Mouse (Mus musculus): Measurements from ENCODE around the gene Rexo1.

GRCm38 (mm10) chr10:80503599-80504220 is 57.6 kb downstream of the Rexo1 start:
- TF ChIP-seq CTCF (IDR thresholded peaks at IDR 0.05; ENCODE audit: low read depth, low read length) (no peak), GATA1 (IDR thresholded peaks at IDR 0.05; ENCODE audit: borderline replicate concordance, low read length) (no peak), TAL1 (conservative IDR thresholded peaks at IDR 0.05; ENCODE audit: low read depth, low read length) (no peak), POLR2AphosphoS5 (IDR thresholded peaks at IDR 0.05; ENCODE audit: insufficient replicate concordance, low read depth, low read length) (no peak), GATA2 (IDR thresholded peaks at IDR 0.05; ENCODE audit: borderline replicate concordance, low read depth, low read length) (no peak)

Measured in G1E (cell line).